Mouse (Mus musculus): Measurements from ENCODE around the gene Glod4. TPM values are rescaled to one million over a fixed set of nuclear protein-coding genes. Genes with fewer than 3 reads are reported as not detected.

Gene Glod4
- polyA plus RNA-seq, 1 experiment = 84.4 TPM

- no peak for TF ChIP-seq POLR2A (IDR thresholded peaks at IDR 0.05; ENCODE audit: low read depth, low read length)
- TF ChIP-seq CTCF (IDR thresholded peaks at IDR 0.05; ENCODE audit: borderline replicate concordance, insufficient read depth, low read length) = no peak
- Histone ChIP-seq H3K4me1 (ENCODE audit: control insufficient read depth, insufficient read depth, low read length) (peaks cover 14% of the 10 kb centered on the region), H3K4me3 (ENCODE audit: insufficient read depth, low read length) (no peak overlapping the region)
These were observed 142.4 kb downstream of the Glod4 start for GRCm38 (mm10) chr11:76101154-76101553.

GRCm38 (mm10) chr11:76099193-76099975 lies 144.1 kb downstream of the Glod4 start:
- Histone ChIP-seq H3K27ac (ENCODE audit: insufficient read depth, low read length) (peak overlapping the region; percentile 48), H3K4me3 (ENCODE audit: insufficient read depth, low read length) (no peak overlapping the region), H3K4me1 (ENCODE audit: control insufficient read depth, insufficient read depth, low read length) (peaks cover 14% of the 10 kb centered on the region)
- no peak for TF ChIP-seq POLR2A (IDR thresholded peaks at IDR 0.05; ENCODE audit: low read depth, low read length)
- TF ChIP-seq CTCF (IDR thresholded peaks at IDR 0.05; ENCODE audit: borderline replicate concordance, insufficient read depth, low read length) = no peak

More at GRCm38 (mm10) chr11:76101154-76101553, 142.4 kb downstream of the Glod4 start:
- no peak overlapping the region for H3K27ac ChIP-seq (ENCODE audit: insufficient read depth, low read length)

GRCm38 (mm10) chr11:76093610-76094009 lies 149.9 kb downstream of the Glod4 start:
- Histone ChIP-seq H3K27ac (ENCODE audit: insufficient read depth, low read length) (no peak overlapping the region), H3K4me1 (ENCODE audit: control insufficient read depth, insufficient read depth, low read length) (no peaks in the 10 kb centered on the region)
- no peak; the same call in 1 of the 2 replicates for TF ChIP-seq CTCF (IDR thresholded peaks at IDR 0.05; ENCODE audit: borderline replicate concordance, insufficient read depth, low read length)
- TF ChIP-seq POLR2A (IDR thresholded peaks at IDR 0.05; ENCODE audit: low read depth, low read length) = no peak

GRCm38 (mm10) chr11:76089776-76090175 lies 153.7 kb downstream of the Glod4 start:
- H3K27ac ChIP-seq (ENCODE audit: insufficient read depth, low read length) = no peak overlapping the region
- no peak for TF ChIP-seq CTCF (IDR thresholded peaks at IDR 0.05; ENCODE audit: borderline replicate concordance, insufficient read depth, low read length)
- no peak for TF ChIP-seq POLR2A (IDR thresholded peaks at IDR 0.05; ENCODE audit: low read depth, low read length)
- no peak overlapping the region for H3K4me3 ChIP-seq (ENCODE audit: insufficient read depth, low read length)
- no peaks in the 10 kb centered on the region for H3K4me1 ChIP-seq (ENCODE audit: control insufficient read depth, insufficient read depth, low read length)

More at GRCm38 (mm10) chr11:76093610-76094009, 149.9 kb downstream of the Glod4 start:
- H3K4me3 ChIP-seq (ENCODE audit: insufficient read depth, low read length) = no peak overlapping the region

GRCm38 (mm10) chr11:76088506-76088905 lies 155.0 kb downstream of the Glod4 start:
- Histone ChIP-seq H3K27ac (ENCODE audit: insufficient read depth, low read length) (no peak overlapping the region), H3K4me1 (ENCODE audit: control insufficient read depth, insufficient read depth, low read length) (peaks cover 4% of the 10 kb centered on the region), H3K4me3 (ENCODE audit: insufficient read depth, low read length) (no peak overlapping the region)
- TF ChIP-seq POLR2A (IDR thresholded peaks at IDR 0.05; ENCODE audit: low read depth, low read length) (no peak), CTCF (IDR thresholded peaks at IDR 0.05; ENCODE audit: borderline replicate concordance, insufficient read depth, low read length) (no peak)

GRCm38 (mm10) chr11:76085898-76086591 lies 157.5 kb downstream of the Glod4 start:
- Histone ChIP-seq H3K4me3 (ENCODE audit: insufficient read depth, low read length) (no peak overlapping the region), H3K4me1 (ENCODE audit: control insufficient read depth, insufficient read depth, low read length) (peaks cover 6% of the 10 kb centered on the region), H3K27ac (ENCODE audit: insufficient read depth, low read length) (no peak overlapping the region)
- TF ChIP-seq POLR2A (IDR thresholded peaks at IDR 0.05; ENCODE audit: low read depth, low read length) (no peak), CTCF (IDR thresholded peaks at IDR 0.05; ENCODE audit: borderline replicate concordance, insufficient read depth, low read length) (peak; percentile 30; the same call in 1 of the 2 replicates)

- Histone ChIP-seq H3K4me3 (ENCODE audit: insufficient read depth, low read length) (no peak overlapping the region), H3K4me1 (ENCODE audit: control insufficient read depth, insufficient read depth, low read length) (peaks cover 14% of the 10 kb centered on the region), H3K27ac (ENCODE audit: insufficient read depth, low read length) (no peak overlapping the region)
- TF ChIP-seq POLR2A (IDR thresholded peaks at IDR 0.05; ENCODE audit: low read depth, low read length) = no peak
- no peak for TF ChIP-seq CTCF (IDR thresholded peaks at IDR 0.05; ENCODE audit: borderline replicate concordance, insufficient read depth, low read length)
These were observed 158.6 kb downstream of the Glod4 start for GRCm38 (mm10) chr11:76084943-76085342.

- Histone ChIP-seq H3K4me1 (ENCODE audit: control insufficient read depth, insufficient read depth, low read length) (peaks cover 17% of the 10 kb centered on the region), H3K4me3 (ENCODE audit: insufficient read depth, low read length) (no peak overlapping the region), H3K27ac (ENCODE audit: insufficient read depth, low read length) (no peak overlapping the region)
- TF ChIP-seq CTCF (IDR thresholded peaks at IDR 0.05; ENCODE audit: borderline replicate concordance, insufficient read depth, low read length) (no peak), POLR2A (IDR thresholded peaks at IDR 0.05; ENCODE audit: low read depth, low read length) (no peak)
These were observed 159.6 kb downstream of the Glod4 start for GRCm38 (mm10) chr11:76083941-76084367.

GRCm38 (mm10) chr11:76081048-76081640 lies 162.4 kb downstream of the Glod4 start:
- Histone ChIP-seq H3K4me3 (ENCODE audit: insufficient read depth, low read length) (no peak overlapping the region), H3K4me1 (ENCODE audit: control insufficient read depth, insufficient read depth, low read length) (peaks cover 25% of the 10 kb centered on the region), H3K27ac (ENCODE audit: insufficient read depth, low read length) (no peak overlapping the region)
- no peak for TF ChIP-seq CTCF (IDR thresholded peaks at IDR 0.05; ENCODE audit: borderline replicate concordance, insufficient read depth, low read length)
- TF ChIP-seq POLR2A (IDR thresholded peaks at IDR 0.05; ENCODE audit: low read depth, low read length) = no peak
